Mouse (Mus musculus): ENCODE measurements around the gene Gdi1.

Gdi1 gene

DNA sequence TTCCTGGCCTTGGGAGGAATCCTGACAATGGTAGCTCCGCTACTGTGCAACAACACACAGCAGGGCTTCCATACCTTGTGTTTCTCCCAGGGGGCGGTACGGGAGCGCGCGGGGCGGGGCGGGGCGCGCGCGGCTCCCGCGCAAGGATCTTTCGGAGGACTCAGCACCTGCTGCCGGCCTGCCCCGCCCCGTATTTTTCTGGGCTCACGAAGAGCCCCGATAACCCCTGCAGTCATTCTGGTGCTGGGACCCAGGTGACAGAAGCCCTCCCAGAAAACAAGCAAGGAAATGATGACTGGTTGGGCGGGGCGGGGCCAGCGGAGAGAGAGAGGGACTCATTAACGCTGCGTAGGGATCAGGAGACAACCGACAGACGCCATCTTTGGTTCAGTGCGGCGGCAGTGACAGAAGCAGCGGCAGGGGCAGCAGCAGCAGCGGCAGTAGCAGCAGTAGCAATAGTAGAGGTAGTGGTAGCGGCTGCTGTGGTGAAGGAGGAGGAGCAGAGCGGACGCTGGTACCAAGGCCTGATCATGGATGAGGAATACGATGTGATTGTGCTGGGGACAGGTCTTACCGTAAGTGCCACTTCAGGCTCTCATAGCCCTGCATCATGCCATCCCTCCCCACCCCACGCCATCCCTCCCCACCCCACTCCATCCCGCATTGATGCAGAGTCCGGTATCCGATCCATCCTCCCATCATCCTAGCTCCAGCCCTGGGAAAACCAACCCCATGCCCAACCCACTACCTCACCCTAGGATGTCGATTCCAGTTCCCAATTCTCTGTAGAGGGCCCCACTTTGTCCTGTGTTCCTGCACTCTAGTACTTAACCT lies at the start of gene Gdi1:
Gene Gdi1, plus strand, starts transcription at position 132 of the 834 bp plus-strand sequence.
- peak; percentile 75 for DNase-seq (ENCODE audit: low spot score)

- no peak for DNase-seq (ENCODE audit: low spot score)
Observed at GRCm38 (mm10) chrX:74257746-74258145, 47.1 kb upstream of the Gdi1 start.

DNA sequence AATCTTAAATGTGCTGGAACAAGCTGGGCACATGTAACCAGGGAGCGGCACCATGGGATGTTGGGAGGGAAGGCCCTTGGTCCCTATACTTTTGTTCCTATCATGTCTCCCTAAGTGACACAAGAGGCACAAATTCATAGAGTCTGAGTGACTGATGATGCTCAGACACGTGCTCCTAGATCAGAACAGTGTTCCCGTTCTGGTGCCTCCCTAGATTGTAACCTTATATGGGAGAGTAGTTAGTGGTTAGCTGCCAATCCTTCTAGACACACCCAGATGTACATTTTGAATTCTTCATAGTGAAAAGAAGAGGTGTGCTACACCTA lies 35.1 kb upstream of the Gdi1 start:
- DNase-seq (ENCODE audit: low spot score): peak; percentile 15

DNA sequence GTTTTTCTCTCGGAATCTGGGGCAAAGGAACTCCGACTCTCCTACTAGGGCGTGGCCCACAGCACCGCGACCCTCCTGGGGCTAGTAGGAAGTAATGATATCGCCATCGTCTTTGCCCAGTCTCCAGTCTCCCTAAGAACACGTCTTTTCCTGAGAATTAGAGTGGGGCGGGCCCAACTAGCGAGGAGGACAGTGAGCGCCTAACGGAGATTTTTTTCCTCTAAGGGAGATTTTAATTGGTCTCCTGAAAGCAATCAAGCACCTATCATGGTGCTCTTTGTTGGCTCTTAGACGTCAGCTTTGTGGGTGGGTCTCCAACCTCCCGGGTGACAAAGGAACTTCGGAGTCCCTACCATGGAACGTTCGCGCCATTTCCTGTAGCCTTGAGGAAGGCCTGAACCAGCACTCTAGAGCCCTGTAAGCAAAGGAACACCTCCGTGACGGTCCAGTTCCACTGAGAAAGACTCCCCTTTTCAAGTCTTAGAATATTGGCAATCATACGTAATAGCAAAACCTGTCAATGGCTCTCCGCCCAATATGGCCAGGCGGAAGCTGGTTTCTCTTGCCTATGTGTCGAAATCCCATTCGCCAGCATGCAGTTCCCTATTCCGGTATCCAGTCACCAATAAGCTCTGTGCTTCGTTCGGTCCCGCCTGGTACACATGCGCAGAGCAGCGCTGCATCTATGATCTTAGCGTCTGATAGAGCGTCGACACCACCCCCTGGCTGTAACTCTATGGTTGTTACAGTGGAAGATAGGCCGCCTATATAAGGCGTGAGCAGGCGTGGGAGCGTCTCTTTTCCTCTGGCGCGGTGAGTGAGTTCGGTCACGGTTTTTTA lies 34.5 kb upstream of the Gdi1 start, which contains the start of gene Rpl10:
Gene Rpl10, plus strand, starts transcription at position 751 of the 840 bp plus-strand sequence.
- peak; percentile 95 for DNase-seq (ENCODE audit: low spot score)

- peak; percentile 14 for DNase-seq (ENCODE audit: low spot score)
Observed at GRCm38 (mm10) chrX:74270902-74271551, 33.8 kb upstream of the Gdi1 start.

DNA sequence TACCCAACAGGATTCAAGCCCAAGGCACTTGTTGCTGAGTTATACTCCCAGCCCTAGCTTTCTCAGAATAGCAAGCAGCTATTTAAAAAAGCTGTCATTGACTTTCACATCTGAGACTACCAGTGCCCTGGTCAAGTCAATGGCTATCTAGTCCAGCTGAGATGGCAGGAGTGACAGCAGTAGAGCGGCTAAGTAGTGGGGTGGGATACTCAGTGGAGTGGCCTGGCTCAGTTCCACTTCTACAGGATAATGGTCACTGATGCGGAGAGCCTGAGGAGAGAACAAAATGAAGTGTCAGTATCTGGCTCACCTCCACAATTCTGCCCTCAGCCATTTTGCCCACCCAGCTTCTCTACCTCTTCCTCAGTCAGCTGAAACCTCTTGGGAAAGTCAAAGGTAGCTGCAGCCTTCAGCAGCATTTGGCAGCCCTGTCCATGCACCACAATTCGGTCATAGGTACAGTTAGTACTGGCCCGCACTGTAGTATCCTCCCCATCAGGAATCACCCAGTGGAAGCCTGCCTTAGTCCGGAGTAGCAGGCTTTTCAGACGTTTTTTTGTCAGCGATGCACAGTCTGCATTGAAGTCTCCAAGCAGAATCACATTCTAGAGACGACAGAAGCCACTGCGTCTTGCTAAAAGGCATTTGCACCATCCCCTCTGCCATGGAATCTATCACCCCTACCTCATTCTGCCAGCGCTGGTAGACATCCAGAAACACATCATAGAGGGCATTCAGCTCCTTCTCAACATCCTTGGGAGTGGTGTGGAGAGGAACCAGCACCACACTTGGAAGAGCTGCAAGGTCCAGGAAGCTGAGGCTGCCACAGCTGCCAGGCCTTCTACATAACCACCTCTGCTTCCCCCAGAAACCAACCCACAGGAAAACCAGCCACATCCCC lies 31.1 kb upstream of the Gdi1 start:
- no peak for DNase-seq (ENCODE audit: low spot score)

DNA sequence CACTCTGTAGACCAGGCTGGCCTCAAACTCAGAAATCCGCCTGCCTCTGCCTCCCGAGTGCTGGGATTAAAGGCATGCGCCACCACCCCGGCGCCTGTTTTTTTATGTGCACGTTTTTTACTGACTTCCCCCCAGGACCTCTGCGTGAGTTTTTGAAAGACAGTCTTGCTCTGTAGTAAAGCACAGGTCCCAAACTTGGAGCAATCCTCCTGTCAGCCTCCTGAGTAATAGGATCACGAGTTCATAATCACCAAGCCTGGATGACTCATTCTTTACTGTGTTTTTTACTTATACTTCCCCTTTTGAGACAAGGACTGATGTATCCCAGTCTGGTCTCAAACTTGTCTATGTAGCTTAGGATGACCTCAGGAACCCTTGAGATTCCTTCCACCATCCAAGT lies 26.9 kb upstream of the Gdi1 start:
- no peak for DNase-seq (ENCODE audit: low spot score)

GRCm38 (mm10) chrX:74281041-74281731 lies 23.6 kb upstream of the Gdi1 start:
- no peak for DNase-seq (ENCODE audit: low spot score)

DNA sequence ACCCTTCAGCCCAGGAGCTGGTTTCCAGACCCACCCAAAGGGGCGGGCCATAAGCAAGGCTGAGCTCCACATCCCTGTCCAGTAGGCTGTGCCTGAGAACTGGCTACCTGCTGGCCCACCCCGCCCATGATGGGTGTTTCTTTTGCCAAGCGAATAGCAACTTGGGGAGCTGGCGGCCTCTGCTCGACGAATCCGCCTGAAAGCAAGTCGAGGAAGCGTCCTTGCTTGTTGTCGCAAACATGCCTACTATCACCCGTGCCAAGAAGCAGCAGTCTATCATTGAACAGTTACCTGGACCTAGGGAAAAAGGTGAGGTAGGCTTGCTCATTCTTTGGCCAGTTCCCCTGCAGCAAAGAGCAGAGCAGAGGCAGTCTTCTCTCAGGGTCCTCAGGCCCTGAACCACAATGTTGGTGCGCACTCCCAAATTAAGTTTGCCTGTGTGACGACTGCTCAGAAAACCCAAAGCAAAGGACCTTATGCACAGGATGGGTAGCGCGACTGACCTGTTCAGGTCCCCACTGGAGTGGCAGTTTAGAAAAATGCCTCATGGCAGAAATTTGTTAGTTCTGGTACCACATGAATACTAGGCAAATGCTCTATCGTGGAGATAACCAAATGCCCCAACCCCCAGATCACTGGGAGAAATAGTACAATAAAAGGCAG lies 22.9 kb upstream of the Gdi1 start, which contains the start of the genes Taz and Dnase1l1:
Gene Taz, plus strand, starts transcription at position 181 of the 663 bp plus-strand sequence.
Gene Dnase1l1, minus strand, starts transcription at position 606 of the 663 bp plus-strand sequence.
- DNase-seq (ENCODE audit: low spot score): peak; percentile 59

DNA sequence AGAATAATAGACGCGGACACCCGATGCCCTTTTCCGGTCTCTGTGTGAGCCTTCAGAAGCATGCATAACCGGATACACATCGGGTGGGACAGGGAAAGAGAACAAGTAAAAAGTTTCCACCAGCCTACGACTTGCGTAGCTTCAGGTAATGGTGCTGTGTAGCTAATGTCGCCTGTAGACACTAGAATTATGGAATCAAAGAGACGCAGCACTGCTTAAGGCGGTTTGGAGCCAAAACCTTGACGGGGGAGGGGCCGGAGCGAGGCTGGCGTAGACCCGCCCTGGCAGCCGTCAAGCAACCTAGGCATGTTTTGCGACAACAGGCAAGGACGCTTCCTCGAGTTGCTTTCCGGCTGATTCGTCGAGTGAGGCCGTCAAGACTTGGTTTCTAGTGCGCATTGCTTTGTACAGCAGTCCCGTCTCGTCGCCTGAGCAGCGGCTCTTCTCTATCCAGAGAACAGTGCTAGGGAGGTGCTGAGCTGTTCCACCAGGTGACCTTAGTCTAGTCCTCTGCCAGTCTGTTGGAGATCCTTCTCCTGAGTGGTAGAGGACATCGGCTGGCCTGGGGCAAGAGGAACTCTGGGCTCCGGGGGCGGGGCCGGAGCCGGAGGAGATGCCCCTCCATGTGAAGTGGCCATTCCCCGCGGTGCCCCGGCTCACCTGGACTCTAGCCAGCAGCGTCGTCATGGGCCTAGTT lies 22.3 kb upstream of the Gdi1 start:
- DNase-seq (ENCODE audit: low spot score): peak; percentile 88

DNA sequence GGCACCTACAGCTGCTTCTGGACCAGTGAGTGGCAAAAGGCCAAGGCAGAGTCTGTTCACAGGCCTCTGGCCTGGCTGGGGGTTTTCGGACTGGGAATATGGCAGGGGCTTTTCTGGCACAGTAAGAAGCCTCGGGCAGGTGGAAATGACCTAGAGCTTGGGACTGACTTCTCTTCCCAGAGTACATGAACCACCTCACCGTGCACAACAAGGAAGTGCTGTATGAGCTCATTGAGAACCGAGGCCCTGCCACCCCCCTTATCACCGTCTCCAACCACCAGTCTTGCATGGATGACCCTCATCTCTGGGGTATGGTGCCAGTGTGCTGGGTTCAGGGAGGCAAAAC lies 21.7 kb upstream of the Gdi1 start:
- no peak for DNase-seq (ENCODE audit: low spot score)

- no peak for DNase-seq (ENCODE audit: low spot score)
Observed at GRCm38 (mm10) chrX:74293431-74293830, 11.4 kb upstream of the Gdi1 start.

GRCm38 (mm10) chrX:74296538-74297448 lies 8.0 kb upstream of the Gdi1 start, which contains the start of gene Atp6ap1:
TSS of gene Atp6ap1 (plus strand) at chrX:74297097.
- DNase-seq (ENCODE audit: low spot score): peak; percentile 94

GRCm38 (mm10) chrX:74298348-74298747 lies 6.5 kb upstream of the Gdi1 start:
- DNase-seq (ENCODE audit: low spot score): no peak

DNA sequence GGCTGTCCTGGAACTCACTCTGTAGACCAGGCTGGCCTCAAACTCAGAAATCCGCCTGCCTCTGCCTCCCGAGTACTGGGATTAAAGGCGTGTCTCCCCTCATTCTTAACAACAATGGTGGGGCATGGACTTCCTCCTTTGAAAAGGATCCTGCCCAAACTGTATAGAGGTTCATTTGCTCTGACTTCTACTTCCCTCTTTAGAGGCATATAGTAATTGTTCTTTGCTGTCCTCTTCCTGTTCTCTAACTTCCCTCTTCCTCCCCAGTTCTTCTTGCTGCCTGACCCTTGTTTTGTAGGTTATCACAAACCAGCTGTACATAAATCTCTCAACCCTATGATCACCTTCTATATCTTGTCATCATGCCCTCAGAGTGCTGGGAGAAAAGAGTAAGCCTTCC lies 5.1 kb upstream of the Gdi1 start:
- no peak for DNase-seq (ENCODE audit: low spot score)

GRCm38 (mm10) chrX:74312540-74313464 lies 8.0 kb downstream of the Gdi1 start, which contains the start of gene Fam50a:
TSS of gene Fam50a (plus strand) at chrX:74313033.
- DNase-seq (ENCODE audit: low spot score): peak; percentile 92

DNA sequence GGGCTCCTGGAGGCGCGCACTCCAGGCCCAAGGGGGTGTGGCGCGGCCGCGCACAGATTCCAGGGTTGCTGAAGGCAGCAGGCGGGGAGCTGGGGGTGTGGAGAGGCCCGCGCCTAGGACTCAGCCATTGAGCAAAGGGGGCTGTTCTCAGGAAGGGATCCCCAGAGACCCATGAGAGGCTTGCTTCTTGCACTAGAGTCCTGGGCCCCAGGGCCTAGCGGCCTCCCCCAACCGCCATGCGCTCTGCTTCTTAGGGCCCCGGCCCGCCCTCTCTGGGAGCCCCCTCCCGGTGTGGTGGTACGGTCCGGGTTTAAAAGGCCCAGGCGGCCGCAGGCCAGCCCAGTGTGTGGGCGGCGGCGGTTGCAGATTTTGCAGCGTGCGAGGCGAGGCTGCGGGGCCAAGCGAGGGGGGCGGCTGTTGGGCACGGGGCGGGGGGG lies 23.9 kb downstream of the Gdi1 start, which contains the start of gene Plxna3:
Gene Plxna3, plus strand, starts transcription at position 342 of the 437 bp plus-strand sequence.
- DNase-seq (ENCODE audit: low spot score): peak; percentile 68
